Mouse (Mus musculus): ENCODE data around the gene Themis2. TPM values are rescaled to one million over a fixed set of nuclear protein-coding genes. Genes with fewer than 3 reads are reported as not detected.
"Not testable (repeated sequence)": the region's sequence is repeated elsewhere in the genome, so short reads cannot be mapped to it uniquely, and the experiment has no call there.

The Themis2 gene
- total RNA-seq, 2 experiments from 2014 or later: 0.80 to 1.1 TPM

GRCm38 (mm10) chr4:132762602-132763001 lies 33.6 kb downstream of the Themis2 start:
- DNase-seq (ENCODE audit: low spot score in 2 of 2): no peak
- intact Hi-C loops (cut with DNase I): no loop called here

GRCm38 (mm10) chr4:132760296-132760695 lies 35.9 kb downstream of the Themis2 start:
- intact Hi-C loops (cut with DNase I): no loop called here
- DNase-seq (ENCODE audit: low spot score in 2 of 2): no peak

- peak in 1 of 2 experiments; percentile 72 for DNase-seq (ENCODE audit: low spot score in 2 of 2)
- intact Hi-C loops (cut with DNase I): no loop called here
Measured at GRCm38 (mm10) chr4:132757633-132758351, 38.4 kb downstream of the Themis2 start.

- intact Hi-C loops (cut with DNase I): no loop called here
- peak; percentile 70 to 86 for DNase-seq (ENCODE audit: low spot score in 2 of 2)
Measured at GRCm38 (mm10) chr4:132756974-132757373, 39.2 kb downstream of the Themis2 start, which contains the start of gene Smpdl3b. Gene Smpdl3b, minus strand, starts transcription at chr4:132757252.

GRCm38 (mm10) chr4:132752992-132753391 lies 43.2 kb downstream of the Themis2 start:
- intact Hi-C loops (cut with DNase I): no loop called here
- DNase-seq (ENCODE audit: low spot score in 2 of 2): no peak

GRCm38 (mm10) chr4:132749258-132749982 lies 46.8 kb downstream of the Themis2 start:
- no peak for DNase-seq (ENCODE audit: low spot score in 2 of 2)

GRCm38 (mm10) chr4:132748778-132749177 lies 47.4 kb downstream of the Themis2 start:
- no peak for DNase-seq (ENCODE audit: low spot score in 2 of 2)

More at GRCm38 (mm10) chr4:132749258-132749982, 46.8 kb downstream of the Themis2 start:
- intact Hi-C loops (cut with DNase I): no loop called here

GRCm38 (mm10) chr4:132747664-132748259 lies 48.4 kb downstream of the Themis2 start:
- intact Hi-C loops (cut with DNase I): no loop called here
- no peak for DNase-seq (ENCODE audit: low spot score in 2 of 2)

More at GRCm38 (mm10) chr4:132748778-132749177, 47.4 kb downstream of the Themis2 start:
- intact Hi-C loops (cut with DNase I): no loop called here

- intact Hi-C loops (cut with DNase I): no loop called here
- no peak for DNase-seq (ENCODE audit: low spot score in 2 of 2)
Measured at GRCm38 (mm10) chr4:132746911-132747517, 49.2 kb downstream of the Themis2 start.

- peak; percentile 51 to 69 for DNase-seq (ENCODE audit: low spot score in 2 of 2)
- intact Hi-C loops (cut with DNase I): no loop called here
Measured at GRCm38 (mm10) chr4:132743992-132744911, 51.9 kb downstream of the Themis2 start.

- DNase-seq (ENCODE audit: low spot score in 2 of 2): no peak
- intact Hi-C loops (cut with DNase I): no loop called here
Measured at GRCm38 (mm10) chr4:132741491-132741890, 54.7 kb downstream of the Themis2 start.

GRCm38 (mm10) chr4:132737154-132737553 lies 59.0 kb downstream of the Themis2 start:
- intact Hi-C loops (cut with DNase I): not testable (repeated sequence)

GRCm38 (mm10) chr4:132735894-132736293 lies 60.3 kb downstream of the Themis2 start:
- intact Hi-C loops (cut with DNase I): no loop called here
- DNase-seq (ENCODE audit: low spot score in 2 of 2): no peak

More at GRCm38 (mm10) chr4:132737154-132737553, 59.0 kb downstream of the Themis2 start:
- not testable (repeated sequence) for DNase-seq (ENCODE audit: low spot score in 2 of 2)

- peak in 1 of 2 experiments; percentile 43 for DNase-seq (ENCODE audit: low spot score in 2 of 2)
- intact Hi-C loops (cut with DNase I): no loop called here
Measured at GRCm38 (mm10) chr4:132735389-132735788, 60.8 kb downstream of the Themis2 start.

- intact Hi-C loops (cut with DNase I): no loop called here
- DNase-seq (ENCODE audit: low spot score in 2 of 2): no peak
Measured at GRCm38 (mm10) chr4:132734766-132735165, 61.4 kb downstream of the Themis2 start.

- intact Hi-C loops (cut with DNase I): no loop called here
- no peak for DNase-seq (ENCODE audit: low spot score in 2 of 2)
Measured at GRCm38 (mm10) chr4:132733071-132733770, 63.0 kb downstream of the Themis2 start.

- peak; percentile 46 to 65 for DNase-seq (ENCODE audit: low spot score in 2 of 2)
Measured at GRCm38 (mm10) chr4:132732148-132732684, 64.0 kb downstream of the Themis2 start, which contains the start of gene Xkr8. Gene Xkr8, minus strand, starts transcription at chr4:132732546.

More at GRCm38 (mm10) chr4:132732148-132732684, 64.0 kb downstream of the Themis2 start, which contains the start of gene Xkr8:
- intact Hi-C loops (cut with DNase I): no loop called here

Measured in left cerebral cortex, postnatal 25 days (tissue).